Mouse (Mus musculus) brain, adult 2 months (tissue): ENCODE data around the gene Wfdc1.

Experiments used
- DNase-seq: peaks from one replicate; pipeline ENCODE4 v3.0.0; 2011; ENCODE audit warnings: low read depth, low spot score

Gene Wfdc1

DNA sequence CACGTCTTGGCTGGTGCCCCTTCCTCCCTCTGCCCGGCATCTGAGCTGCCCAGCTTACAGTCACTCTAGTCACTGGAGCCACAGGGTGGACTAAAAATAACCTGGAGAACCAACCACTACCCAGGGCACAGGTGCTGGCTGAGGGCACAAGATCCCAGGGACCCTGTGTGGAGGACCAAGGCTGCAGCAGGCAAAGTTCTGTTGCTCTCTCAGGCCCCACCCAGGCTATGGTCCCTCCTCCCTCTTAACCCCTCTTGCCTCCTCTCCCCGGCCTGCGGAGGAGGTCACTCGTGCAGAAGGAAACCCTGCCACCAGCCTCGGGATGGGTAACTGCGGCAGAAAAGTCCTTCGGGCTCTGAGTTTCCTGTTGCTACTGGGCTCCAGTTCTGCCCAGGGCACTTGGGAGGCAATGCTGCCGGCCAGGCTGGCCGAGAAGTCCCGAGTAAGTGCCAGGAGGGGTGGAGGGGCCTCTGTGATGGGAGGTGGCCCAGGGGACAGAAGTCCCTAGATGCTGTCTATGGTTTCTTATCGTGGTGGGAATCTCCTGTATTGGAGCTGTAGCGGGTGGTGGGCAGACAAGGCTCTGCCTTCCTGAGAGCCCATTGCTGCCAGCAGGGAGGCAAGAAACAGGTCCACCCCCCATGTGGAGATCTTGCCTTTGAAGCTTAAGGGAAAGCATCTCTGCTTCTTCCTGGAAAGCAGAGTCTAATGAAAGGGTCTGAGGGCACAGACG, at the start of gene Wfdc1:
Gene Wfdc1, plus strand, starts transcription at position 147 of the 733 bp plus-strand sequence.
- no peak for DNase-seq

DNA sequence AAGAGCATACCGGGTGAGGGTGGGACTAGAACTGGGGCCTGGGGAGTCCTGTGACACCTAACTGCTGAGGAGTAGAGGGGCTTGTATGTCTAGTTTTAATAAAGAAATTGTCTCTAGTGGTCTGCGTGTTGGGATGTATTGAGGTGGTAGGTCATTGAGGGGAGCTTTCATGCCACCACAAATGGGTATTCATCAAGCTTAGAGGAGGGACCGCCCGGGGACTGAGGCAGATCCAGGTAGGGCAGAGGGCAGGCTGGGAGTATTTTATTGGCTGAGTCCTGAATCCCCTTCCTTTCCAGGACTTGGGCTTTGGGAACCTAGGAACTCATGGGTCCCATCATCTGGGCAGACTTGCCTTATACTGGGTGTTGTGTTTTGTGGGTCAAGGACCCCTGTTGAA, 49.4 kb upstream of the Wfdc1 start:
- DNase-seq, result no peak

DNA sequence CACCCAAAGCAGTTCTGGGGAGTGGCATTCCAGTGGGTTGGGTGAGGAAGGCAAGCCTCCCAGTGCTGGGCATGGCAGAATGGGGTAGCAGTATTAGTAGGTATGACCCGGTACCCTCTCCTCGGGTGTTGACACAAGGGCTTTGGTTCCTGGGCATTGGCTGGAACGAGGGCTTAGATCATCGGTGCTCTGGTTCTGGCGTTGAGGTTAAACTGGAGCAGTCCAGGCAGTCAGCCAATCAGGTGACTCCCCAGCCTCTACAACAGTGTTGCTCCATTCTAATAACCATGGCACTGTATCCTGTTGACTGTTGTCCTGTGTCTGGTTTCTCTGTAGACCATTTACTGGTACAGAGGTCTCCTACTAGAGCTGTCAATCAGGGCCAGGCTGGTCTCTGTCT, 48.6 kb upstream of the Wfdc1 start:
- no peak for DNase-seq

DNA sequence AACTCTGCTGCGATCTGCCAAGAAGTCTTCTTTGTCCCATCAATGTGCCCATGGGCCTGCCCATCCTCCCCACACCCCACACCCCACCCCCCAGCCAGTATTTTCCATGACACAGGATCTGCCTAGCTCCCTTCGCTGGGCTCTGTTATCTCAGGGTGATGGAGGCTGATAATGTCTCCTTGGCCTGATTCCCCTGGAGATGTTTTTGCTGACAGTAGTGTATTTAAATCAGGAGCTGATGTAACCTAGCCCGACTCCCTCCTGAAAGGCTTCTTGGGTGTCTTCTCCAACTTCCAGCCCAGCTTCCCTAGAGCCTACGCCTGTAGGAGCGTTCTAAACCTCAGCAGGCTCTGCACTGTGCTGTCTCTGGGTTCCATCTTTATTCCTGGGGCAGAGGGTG, 47.3 kb upstream of the Wfdc1 start:
- no peak for DNase-seq

DNA sequence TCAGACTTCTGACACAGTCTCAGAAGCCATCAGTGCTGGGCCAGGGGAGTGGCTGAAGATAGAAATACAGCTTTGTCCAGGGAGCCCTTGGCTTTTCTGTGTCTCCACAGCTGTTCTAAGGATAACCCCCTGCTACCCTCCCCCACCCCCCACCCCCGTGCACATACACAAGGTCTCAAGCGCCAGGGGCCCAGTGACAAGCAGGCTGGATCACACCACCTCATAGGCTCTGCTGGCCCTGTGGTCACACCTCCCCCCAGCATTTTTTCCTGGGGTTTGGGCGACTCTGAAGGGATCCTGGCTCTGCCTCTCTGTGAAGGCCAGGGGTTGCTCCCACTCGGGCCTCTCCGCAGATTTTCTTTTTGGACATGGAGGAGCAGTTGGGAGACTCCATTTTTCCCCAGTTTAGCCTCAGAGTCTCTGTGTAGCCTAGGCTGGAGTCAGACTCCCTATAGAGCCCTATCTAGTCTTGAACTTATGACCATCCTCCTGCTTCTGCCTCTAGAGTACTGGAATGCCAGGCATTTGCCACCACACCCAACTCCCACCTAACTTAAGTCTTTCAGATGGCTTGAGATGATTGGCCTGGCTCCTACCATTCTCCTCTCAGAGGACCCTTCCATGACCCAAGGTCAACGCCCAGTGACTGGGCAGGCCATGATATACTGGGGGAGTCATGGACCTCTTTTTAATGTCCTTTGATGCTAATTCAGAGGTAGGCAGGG, 45.9 kb upstream of the Wfdc1 start:
- DNase-seq, result no peak

DNA sequence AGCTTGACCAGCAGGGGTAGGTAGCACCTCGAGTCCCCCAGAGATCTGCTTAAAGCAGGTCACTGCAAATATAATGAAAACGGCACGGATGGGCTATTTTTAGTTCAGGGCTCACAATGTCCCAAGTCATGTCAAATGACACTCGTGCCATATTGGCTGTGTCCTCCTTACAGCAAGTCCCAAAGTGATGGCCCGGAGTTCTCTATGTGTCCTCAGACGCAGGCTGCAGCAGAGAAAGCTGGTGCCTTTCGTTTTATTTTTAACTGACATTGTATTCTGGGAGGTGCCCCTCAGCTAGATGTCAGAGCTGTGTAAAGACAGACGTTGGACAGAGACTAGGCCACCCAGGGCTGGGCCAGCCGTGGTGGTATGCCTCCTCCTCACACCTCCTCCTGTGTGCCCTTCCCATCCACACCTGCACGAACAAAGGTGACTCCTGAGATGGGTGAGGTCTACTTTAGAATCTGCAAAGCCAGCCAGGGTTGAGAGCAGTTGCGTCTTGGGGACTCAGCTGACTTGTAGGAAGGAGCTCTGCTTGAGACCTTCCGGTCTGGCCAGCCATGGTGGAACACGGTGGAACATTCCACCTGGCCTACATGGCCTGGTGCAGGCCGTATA, 45.2 kb upstream of the Wfdc1 start:
- no peak for DNase-seq

DNA sequence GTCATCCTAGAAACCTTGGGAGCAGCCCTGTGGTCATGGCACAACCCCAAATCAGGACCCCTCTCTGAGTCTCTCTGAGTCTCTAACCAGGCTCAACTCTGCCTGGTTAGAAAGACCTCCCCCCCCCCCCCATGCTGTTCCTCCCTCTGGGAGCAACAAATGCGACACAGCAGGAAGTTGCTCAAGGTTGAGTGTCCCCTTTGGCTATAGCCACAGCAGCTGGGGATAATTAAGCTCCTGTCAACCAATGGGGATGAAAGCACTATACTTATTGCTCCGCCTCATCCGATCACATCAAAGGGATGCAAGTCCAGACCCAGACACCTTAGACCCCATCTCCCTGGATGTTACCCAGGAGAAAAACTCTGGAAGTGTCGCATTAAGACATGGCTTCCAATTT, 43.6 kb upstream of the Wfdc1 start:
- no peak for DNase-seq

DNA sequence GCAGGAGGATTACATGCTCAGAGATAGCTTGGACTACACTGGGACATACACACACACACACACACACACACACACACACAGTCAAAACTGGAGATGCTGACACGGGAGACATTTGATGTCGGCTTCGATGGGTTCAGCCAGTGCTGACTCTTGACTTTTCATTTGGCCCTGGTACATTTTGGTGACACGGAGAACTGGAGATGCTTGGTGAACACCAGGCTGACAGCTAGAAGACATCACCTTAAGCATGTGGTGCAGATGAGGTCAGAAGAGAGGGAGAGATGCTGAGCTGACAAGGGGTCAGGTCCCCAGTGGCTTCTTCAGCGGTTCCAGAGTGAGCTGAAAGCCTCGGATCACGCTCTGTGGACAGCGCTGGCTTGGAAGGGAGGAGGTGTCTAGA, 43.1 kb upstream of the Wfdc1 start:
- no peak for DNase-seq

DNA sequence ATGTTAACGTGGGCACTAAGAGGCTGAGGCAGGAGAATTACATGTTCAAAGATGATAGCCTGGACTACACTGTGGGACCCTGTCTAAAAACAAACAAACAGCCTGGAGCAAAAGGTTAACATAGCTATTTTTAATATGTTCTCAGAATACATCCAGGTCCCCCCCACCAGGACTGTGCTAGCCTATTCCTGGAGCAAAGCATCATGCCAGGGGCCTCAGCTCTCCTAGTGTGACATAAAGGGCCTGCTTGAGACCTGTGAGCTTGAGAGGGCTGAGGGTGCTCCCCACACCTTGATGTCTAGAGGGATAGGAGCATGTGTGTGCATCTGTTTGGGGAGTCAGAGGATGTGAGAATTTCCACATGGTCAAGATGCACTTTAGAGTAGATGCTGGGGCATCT, 42.4 kb upstream of the Wfdc1 start:
- no peak for DNase-seq

DNA sequence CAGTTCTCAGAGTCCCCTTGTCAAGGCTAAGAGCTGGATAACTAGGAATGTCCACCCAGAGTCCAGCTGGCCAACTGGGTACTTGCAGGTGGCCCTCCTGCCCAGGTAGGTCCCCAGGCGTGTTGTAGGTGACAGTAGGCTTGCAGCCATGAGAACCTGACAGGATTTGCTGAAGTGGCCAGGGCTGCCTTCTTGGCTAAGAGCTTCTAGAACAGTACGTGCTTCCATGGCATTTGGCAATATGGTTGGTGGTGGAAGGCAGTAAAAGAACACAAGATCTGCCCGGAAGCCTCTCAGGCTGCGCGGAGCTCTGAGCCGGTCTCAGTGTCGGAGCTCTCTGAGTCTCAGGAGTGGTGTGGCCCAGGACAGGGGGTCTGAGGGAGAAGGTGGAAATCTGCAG, 41.2 kb upstream of the Wfdc1 start:
- DNase-seq, result no peak

DNA sequence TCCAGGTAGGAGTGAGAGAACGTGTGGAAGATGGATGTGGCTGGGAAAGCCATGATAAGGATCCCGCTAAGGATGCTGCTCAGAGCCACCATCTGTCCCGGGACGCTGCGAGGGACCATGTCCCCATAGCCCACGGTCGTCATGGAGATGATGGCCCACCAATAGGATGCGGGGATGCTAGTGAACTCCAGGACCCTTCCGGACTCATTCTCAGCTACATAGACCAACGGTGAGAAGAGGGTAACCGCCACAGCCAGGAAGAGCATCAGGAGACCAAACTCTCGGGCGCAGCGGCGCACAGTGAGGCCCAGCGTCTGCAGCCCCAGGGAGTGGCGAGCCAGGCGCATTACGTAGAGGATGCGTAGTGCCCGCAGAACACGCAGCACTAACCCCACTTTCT, 40.4 kb upstream of the Wfdc1 start:
- no peak for DNase-seq

DNA sequence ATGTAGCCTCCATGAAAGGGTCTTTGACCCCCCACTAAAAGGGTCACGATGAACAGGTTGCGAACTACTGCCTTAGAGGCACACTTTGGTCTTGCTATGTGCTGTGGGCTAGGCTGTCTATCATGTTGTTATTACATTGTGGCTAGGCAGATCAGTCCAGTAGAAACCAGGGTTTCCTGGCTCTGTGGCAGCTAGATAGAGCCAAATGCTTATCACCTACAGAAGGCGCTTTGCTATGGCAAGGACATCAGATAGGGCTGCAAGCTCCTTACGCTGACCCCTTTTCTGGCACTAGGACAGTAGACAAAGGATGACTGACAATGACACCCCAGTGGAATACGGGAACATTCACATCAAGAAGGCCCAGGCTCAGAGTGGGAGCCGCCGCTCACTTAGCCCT, 39.0 kb upstream of the Wfdc1 start:
- no peak for DNase-seq

DNA sequence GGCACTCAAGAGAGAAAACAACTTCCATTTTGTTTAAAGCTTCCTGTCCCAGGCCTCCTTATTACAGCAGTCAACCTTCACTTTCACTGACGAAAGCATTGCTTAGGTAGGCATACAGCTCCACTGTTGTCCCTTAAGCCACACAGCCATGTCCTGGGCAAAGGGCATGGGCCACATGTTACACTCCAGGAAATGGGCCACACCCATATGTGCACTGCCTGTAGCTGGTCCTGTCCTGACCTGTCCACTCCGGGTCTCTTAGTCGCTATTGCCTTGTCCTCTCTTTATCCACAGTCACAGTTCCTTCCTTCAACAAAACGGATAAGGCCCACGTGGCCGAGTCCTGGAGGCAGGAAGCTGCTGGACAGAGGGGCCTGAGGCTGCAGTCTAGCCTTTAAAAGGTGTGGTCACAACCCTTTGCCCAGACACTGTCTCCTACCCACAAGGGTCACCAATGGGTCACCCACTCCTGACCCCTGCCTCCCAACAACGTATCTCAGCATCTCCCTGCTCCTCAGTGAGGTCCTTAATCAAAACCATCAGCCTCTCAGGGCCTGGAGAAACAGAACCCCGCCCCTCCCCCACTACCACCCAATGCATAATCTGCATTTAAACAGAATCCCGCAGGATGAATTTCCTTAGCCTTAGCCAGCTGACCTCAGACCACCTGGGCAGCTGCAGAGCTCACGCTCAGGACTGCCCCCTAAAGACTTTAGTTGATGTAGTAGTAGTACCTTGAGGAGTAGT, 38.4 kb upstream of the Wfdc1 start:
- no peak for DNase-seq

DNA sequence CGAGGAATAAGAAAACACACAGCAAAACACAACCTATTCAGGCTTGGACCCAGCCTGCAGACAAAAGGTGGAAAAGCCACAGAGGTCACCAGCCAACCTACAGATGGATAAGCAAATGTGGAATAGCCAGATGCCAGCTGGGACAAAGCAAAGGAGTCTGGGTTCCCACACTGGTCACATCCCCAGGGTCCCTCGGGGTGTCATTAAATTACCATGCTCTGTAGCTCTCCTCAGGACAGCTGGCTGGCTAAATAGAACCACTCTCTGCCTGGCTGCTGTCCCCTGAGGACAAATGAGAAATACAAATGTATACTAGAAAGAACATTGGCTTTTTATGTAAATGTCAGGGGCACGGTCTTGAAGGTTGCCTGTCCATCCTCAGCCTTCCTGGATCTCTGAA, 35.3 kb upstream of the Wfdc1 start:
- no peak for DNase-seq

DNA sequence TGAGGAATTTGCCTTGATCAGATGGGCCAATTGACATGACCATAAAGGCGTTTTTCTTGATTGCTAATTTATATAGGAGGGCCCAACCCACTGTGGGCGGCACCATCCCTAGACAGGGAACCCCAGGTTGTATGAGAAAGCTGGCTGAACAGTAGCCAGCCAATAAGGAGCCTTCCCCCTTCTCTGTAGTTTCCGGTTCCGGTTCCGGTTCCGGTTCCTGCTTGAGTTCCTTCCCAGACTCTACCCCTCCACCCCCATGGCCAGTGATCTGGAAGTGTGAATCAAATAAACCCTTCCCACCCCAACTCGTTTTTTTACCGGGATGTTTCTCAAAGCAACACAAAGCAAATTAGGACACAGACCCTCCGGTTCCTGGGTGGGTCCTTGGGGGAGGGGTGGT, 33.9 kb upstream of the Wfdc1 start:
- no peak for DNase-seq

DNA sequence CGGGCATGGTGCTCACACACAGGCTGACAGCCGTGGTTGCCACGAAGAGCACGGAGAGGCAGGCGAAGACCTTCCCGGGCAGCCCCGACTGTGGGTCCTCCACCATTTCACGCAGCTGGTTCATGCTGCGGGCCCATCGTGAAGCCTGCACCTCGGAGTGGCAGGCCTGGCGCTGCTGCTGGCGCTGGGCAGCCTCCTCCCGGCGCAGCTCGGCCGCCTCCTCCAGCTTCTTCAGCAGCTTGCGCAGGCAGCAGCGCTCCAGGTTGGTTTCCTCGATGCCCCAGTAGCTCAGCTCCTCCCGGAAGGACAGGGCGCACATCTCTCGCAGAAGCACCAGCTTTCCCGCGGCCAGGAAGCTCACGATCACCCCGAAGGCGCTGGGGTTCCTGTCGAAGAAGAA, 33.3 kb upstream of the Wfdc1 start:
- no peak for DNase-seq

DNA sequence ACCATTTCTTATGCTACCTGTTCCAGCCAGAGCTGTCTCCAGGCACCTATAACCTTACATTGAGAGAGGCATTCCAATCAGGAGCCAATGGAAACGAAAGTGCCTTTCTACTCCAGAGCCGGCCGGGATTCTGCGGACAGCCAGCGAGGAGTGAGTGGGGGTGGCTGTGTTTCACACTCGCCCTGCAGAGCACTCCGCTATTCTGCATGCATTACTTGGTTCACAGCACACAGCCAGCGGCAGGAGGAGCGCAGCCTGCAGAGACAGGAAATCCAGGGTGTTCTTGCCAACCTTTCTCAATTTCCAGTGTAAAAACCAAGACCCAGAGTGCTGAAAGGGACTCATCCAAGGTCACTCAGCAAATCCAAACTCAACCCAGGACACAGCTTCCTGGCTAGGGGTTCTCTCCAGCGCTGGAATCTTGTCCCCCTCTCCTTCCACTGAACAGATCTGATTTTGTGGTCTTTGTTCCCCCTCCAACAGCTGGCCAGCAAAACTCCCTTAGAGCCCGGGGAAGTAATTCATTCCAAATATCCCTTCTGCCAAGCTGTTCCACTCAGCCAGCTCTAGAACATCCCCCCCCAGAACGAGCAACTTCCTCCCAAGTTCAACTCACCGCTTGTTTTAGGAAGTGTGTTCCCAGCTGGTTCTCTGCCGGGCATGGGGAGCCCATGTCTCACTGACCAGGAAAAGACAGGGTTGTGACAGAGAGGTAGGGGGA, 31.4 kb upstream of the Wfdc1 start:
- DNase-seq, result peak; percentile 62

DNA sequence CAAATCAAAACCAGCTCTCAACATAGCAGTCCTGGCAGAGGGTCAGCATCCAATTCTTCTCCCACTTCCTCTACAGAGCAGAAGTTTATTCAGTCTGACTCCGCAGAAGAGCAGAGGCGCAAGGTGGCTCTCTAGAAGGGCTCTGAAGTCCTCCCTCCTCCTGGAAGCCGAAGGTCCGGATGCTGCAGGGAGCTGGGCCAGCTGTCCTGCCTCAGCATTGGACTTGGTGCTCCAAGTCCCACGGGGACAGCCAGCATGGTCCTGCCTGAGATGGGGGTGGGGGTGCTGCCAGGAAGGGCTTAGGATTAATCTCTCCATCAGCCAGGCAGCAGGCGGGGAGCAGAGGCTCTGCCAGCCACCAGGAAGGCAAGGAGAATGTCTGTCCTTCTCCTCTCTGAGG, 30.8 kb upstream of the Wfdc1 start, which contains the start of gene Kcng4:
Gene Kcng4, minus strand, starts transcription at position 303 of the 400 bp plus-strand sequence.
- DNase-seq, result no peak

DNA sequence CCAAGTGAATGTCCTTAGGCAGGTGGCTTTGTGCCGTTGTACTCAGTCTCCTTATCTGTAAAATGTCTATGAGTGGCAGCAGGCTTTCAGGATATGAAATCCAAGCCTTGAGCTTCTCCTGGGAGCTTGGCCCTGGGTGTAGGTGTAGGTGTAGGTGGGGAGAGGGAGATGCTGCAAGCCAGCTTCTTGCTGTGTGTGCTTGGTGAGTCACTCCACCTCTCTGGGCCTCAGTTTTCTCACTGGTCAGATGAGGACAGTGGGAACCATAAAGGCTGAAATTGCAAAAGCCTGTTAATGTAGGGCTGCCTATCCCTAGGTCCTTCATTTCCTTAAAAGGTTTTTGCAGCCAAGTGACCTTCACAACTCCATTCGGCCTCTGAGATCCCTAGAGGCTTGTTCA, 30.2 kb upstream of the Wfdc1 start:
- DNase-seq, result peak; percentile 54

DNA sequence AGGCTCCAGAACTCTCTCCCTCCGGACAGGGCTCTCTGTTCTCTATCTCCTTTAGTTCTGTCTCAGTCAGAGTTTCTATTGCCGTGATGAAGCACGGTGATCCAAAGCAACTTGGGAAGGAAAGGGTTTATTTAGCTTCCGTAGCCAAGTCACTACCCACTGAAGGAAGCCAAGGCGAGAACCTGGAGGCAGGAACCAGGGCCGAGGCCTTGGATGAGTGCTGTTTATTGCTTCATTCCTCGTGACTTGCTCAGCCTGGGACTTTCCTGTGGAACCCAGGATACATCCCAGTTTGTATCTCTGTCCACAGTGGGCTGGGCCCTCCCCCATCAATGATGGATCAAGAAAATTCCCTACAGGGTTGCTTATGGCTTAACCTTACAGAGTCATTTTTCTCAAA, 29.4 kb upstream of the Wfdc1 start:
- no peak for DNase-seq

DNA sequence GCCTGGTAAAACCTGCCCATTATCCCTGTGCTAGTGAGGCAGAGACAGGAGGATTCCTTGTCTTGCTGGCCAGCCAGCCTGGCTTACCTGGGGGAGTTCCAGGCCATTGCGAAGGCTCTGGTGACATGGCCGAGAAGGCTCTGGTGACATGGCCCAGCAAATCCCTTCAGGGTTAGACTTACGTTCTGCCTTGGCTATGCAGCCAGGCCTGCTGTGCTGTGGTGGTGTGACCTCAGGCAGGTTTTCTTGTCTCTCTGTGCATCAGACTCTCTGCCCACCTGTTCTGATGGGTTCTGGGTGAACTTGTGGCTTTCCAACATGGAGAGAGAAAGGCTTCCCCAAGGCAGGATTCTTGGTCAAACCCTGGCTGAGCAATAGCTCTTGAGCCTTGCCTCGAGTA, 28.8 kb upstream of the Wfdc1 start:
- DNase-seq, result no peak

DNA sequence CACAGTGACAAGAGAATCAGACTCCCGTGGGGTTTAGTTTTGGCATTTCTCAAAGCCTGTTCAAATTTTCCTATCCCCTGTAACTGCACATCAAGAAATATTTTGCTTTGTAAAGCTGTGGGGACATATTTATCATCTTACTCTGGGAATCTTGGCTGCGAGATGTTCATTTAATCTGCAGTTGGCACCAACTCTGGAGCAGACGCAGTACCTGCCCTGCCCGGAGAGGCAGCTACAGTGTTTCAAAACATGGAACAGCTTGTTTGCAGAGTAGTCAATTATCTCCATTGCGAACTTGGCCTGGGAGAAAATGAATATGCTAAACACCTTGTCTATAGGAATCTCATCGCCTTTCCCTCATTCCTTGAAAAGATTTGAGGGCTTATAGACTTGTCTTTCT, 27.9 kb upstream of the Wfdc1 start:
- DNase-seq, result peak; percentile 51
